In the genomic region with DNA sequence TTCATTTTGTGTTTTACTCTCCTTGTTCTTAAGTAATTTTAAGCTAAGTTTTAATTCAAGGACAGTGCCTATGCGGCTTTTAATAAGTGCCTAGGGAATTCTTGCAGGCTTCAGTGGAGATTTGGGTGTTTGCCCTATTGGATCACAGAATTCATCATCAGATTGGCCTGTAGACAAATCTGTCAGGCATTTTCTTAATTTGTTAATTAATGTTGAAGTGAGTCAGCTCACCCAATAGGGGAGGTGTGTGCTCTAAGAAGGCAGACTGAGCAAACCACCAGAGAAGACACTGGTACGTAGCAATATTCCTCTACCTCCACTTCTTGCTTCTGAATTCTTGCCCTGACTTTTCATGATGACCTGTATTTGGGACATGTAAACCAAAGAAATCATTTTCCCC, we compare ENCODE assay signal across 23 mouse cellular contexts.
A peak's percentile ranks its signal among the peaks of the same experiment; 100 is the strongest.
DNase-seq lines count a peak whose midpoint lies in the region; ATAC-seq and TF ChIP-seq lines count a peak whose summit lies in the region.
"Had no signal": no experiment of that assay in that cellular context is flagged by ENCODE, and none has a peak within 500 bp of the region (broad histone marks: within the 10 kb centered on the region; RNA-seq: fewer than 3 reads in every experiment).

No protein-coding gene starts in this region.

- H3K27ac ChIP-seq in forebrain, embryonic 14.5 days (ENCODE audit: low read depth, low read length): no peak overlapping the region
- no peak overlapping the region for H3K27ac ChIP-seq in forebrain, embryonic 11.5 days (ENCODE audit: low read depth, low read length)
- H3K27ac ChIP-seq in hindbrain, postnatal 0 days: no peak overlapping the region
- H3K27ac ChIP-seq in hindbrain, embryonic 13.5 days: no peak overlapping the region
- H3K27ac ChIP-seq: heart, adult 2 months; heart, embryonic 10.5 days; heart, embryonic 13.5 days; hindbrain, embryonic 15.5 days; intestine, embryonic 15.5 days had no signal

- H3K4me1 ChIP-seq in forebrain, embryonic 14.5 days (ENCODE audit: control insufficient read depth, insufficient read depth, low read length): no peaks in the 10 kb centered on the region
- H3K4me1 ChIP-seq in forebrain, embryonic 11.5 days (replicated peaks; ENCODE audit: control insufficient read depth, insufficient read depth, low read length): no peaks in the 10 kb centered on the region
- H3K4me1 ChIP-seq in hindbrain, postnatal 0 days (ENCODE audit: insufficient read depth, low read length): no peaks in the 10 kb centered on the region
- no peaks in the 10 kb centered on the region for H3K4me1 ChIP-seq in hindbrain, embryonic 13.5 days (replicated peaks)
- H3K4me1 ChIP-seq: heart, embryonic 10.5 days; heart, embryonic 13.5 days; hindbrain, embryonic 15.5 days; intestine, embryonic 15.5 days had no signal

- no peak overlapping the region for H3K9ac ChIP-seq in forebrain, embryonic 14.5 days (ENCODE audit: low read length)
- H3K9ac ChIP-seq in forebrain, embryonic 11.5 days (ENCODE audit: low read length): no peak overlapping the region
- H3K9ac ChIP-seq in hindbrain, postnatal 0 days (replicated peaks; ENCODE audit: low read length): no peak overlapping the region
- no peak overlapping the region for H3K9ac ChIP-seq in hindbrain, embryonic 13.5 days
- H3K9ac ChIP-seq: heart, embryonic 13.5 days; hindbrain, embryonic 15.5 days; intestine, embryonic 15.5 days had no signal

- H3K4me3 ChIP-seq in forebrain, embryonic 14.5 days (ENCODE audit: low read depth, low read length): no peak overlapping the region
- no peak overlapping the region for H3K4me3 ChIP-seq in forebrain, embryonic 11.5 days (ENCODE audit: low read depth, low read length)
- H3K4me3 ChIP-seq in hindbrain, postnatal 0 days (ENCODE audit: low read length): no peak overlapping the region
- no peak overlapping the region for H3K4me3 ChIP-seq in hindbrain, embryonic 13.5 days
- H3K4me3 ChIP-seq: heart, adult 2 months; heart, embryonic 10.5 days; heart, embryonic 13.5 days; hindbrain, embryonic 15.5 days; intestine, embryonic 15.5 days had no signal

- no peaks in the 10 kb centered on the region for H3K9me3 ChIP-seq in forebrain, embryonic 14.5 days (replicated peaks; ENCODE audit: control insufficient read depth, low read length)
- no peaks in the 10 kb centered on the region for H3K9me3 ChIP-seq in forebrain, embryonic 11.5 days (ENCODE audit: control insufficient read depth, low read length)
- H3K9me3 ChIP-seq in hindbrain, postnatal 0 days (ENCODE audit: low read length): no peaks in the 10 kb centered on the region
- no peaks in the 10 kb centered on the region for H3K9me3 ChIP-seq in hindbrain, embryonic 13.5 days
- H3K9me3 ChIP-seq: heart, embryonic 10.5 days; heart, embryonic 13.5 days; hindbrain, embryonic 15.5 days; intestine, embryonic 15.5 days had no signal

- H3K36me3 ChIP-seq in forebrain, embryonic 14.5 days (ENCODE audit: control insufficient read depth, insufficient read depth, low read length): no peaks in the 10 kb centered on the region
- H3K36me3 ChIP-seq in forebrain, embryonic 11.5 days (ENCODE audit: control insufficient read depth, insufficient read depth, low read length): no peaks in the 10 kb centered on the region
- no peaks in the 10 kb centered on the region for H3K36me3 ChIP-seq in hindbrain, postnatal 0 days (ENCODE audit: insufficient read depth, low read length)
- no peaks in the 10 kb centered on the region for H3K36me3 ChIP-seq in hindbrain, embryonic 13.5 days
- H3K36me3 ChIP-seq: G1E; heart, embryonic 10.5 days; heart, embryonic 13.5 days; hindbrain, embryonic 15.5 days; intestine, embryonic 15.5 days had no signal

- peak; percentile 40; the same call in 1 of the 2 replicates for ATAC-seq in forebrain, embryonic 14.5 days
- ATAC-seq in forebrain, embryonic 11.5 days (replicated peaks; ENCODE audit: low FRiP score): no peak
- no peak for ATAC-seq in hindbrain, postnatal 0 days
- no peak for ATAC-seq in hindbrain, embryonic 13.5 days (ENCODE audit: low FRiP score)
- ATAC-seq: intestine, embryonic 15.5 days had no signal

- TF ChIP-seq CTCF in hindbrain, postnatal 0 days (IDR thresholded peaks at IDR 0.05; ENCODE audit: low read depth): no peak

- no peaks in the 10 kb centered on the region for H3K27me3 ChIP-seq in forebrain, embryonic 14.5 days (replicated peaks; ENCODE audit: control insufficient read depth, insufficient read depth, low read length)
- no peaks in the 10 kb centered on the region for H3K27me3 ChIP-seq in forebrain, embryonic 11.5 days (ENCODE audit: control insufficient read depth, insufficient read depth, low read length)
- H3K27me3 ChIP-seq in hindbrain, postnatal 0 days (ENCODE audit: insufficient read depth, low read length): no peaks in the 10 kb centered on the region
- H3K27me3 ChIP-seq in hindbrain, embryonic 13.5 days: no peaks in the 10 kb centered on the region
- H3K27me3 ChIP-seq: CH12.LX; heart, embryonic 13.5 days; hindbrain, embryonic 15.5 days; intestine, embryonic 15.5 days had no signal

- H3K4me2 ChIP-seq in forebrain, embryonic 14.5 days (ENCODE audit: low read length): no peak overlapping the region
- no peak overlapping the region for H3K4me2 ChIP-seq in forebrain, embryonic 11.5 days (ENCODE audit: low read depth, low read length, severe bottlenecking)
- H3K4me2 ChIP-seq in hindbrain, postnatal 0 days (ENCODE audit: low read depth, low read length): no peak overlapping the region
- H3K4me2 ChIP-seq in hindbrain, embryonic 13.5 days: no peak overlapping the region
- H3K4me2 ChIP-seq: heart, embryonic 13.5 days; hindbrain, embryonic 15.5 days; intestine, embryonic 15.5 days had no signal

- DNase-seq in forebrain, embryonic 14.5 days (ENCODE audit: low spot score): peak; percentile 69
- DNase-seq in forebrain, embryonic 11.5 days (ENCODE audit: low spot score): no peak
- peak; percentile 16 for DNase-seq in hindbrain, postnatal 0 days (ENCODE audit: low spot score)
- DNase-seq in retina, adult 2 months (ENCODE audit: low read depth, low spot score): peak; percentile 6
- no peak for DNase-seq in retina, embryonic 14.5 days (ENCODE audit: low spot score)
- DNase-seq in cerebellum, adult 18-20 months: no peak
- DNase-seq: adrenal gland, adult 2 months; adrenal gland, postnatal 14 days; B cell, adult 2 months; cerebellum, adult 11-12 months; cerebellum, adult 9-10 months; gastrocnemius, postnatal 25 days; heart, adult 2 months; heart, postnatal 14 days; heart, postnatal 4 days; kidney, adult 11 months had no signal

- whole genome bisulfite sequencing in forebrain, embryonic 14.5 days: 45% methylated on average over 2 of the region's 2 CpGs
- 83% methylated on average over 2 of the region's 2 CpGs for WGBS in forebrain, embryonic 11.5 days
- 52% methylated on average over 2 of the region's 2 CpGs for WGBS in hindbrain, postnatal 0 days
- WGBS in hindbrain, embryonic 13.5 days: 88% methylated on average over 2 of the region's 2 CpGs

Comparison
In these comparisons a context has a peak if more than half of its experiments do, and no peak if none do; other contexts are left out.
1. DNase-seq: peak in forebrain, embryonic 14.5 days (single experiment), hindbrain, postnatal 0 days (single experiment) and retina, adult 2 months (single experiment); none in forebrain, embryonic 11.5 days (single experiment), retina, embryonic 14.5 days (single experiment) and cerebellum, adult 18-20 months (0 of 2).